Mouse (Mus musculus) heart, postnatal 0 days (tissue): ENCODE results near the gene Uck2. TPM values are rescaled to one million over a fixed set of nuclear protein-coding genes. Genes with fewer than 3 reads are reported as not detected.

Experiments
- ATAC-seq: fragments of 200-750 bp; cut with Nextera tagmentation; 2 replicates; pipeline ENCODE4 v1.8.0; 2017; ENCODE audit warnings: low read depth, moderate number of reproducible peaks, moderate library complexity; ENCODE audit not compliant: insufficient read depth
- DNase-seq: peaks from one replicate; pipeline ENCODE4 v3.0.0-alpha.2; 2016; ENCODE audit warnings: low spot score
- H3K27ac ChIP-seq: fragments of 300-500 bp; sonication (generic); 2 replicates; pipeline ENCODE4 v1.5.1; 2014; ENCODE audit warnings: low read depth, mild to moderate bottlenecking
- H3K27me3 ChIP-seq: fragments of 300-500 bp; sonication (generic); 2 replicates; pipeline ENCODE4 v1.6.1; 2014; ENCODE audit warnings: low read length, mixed read lengths; ENCODE audit not compliant: control insufficient read depth, insufficient read depth
- H3K36me3 ChIP-seq: fragments of 300-500 bp; sonication (generic); replicated peaks from 2 replicates; pipeline ENCODE4 v1.6.1; 2014; ENCODE audit warnings: low read length, mixed read lengths; ENCODE audit not compliant: control insufficient read depth, insufficient read depth
- H3K4me1 ChIP-seq: fragments of 300-500 bp; sonication (generic); 2 replicates; pipeline ENCODE4 v1.6.1; 2014; ENCODE audit warnings: antibody characterized with exemption; ENCODE audit not compliant: control insufficient read depth, insufficient read depth
- H3K4me2 ChIP-seq: fragments of 300-500 bp; sonication (generic); 2 replicates; pipeline ENCODE4 v1.6.1; 2014; ENCODE audit warnings: low read depth, mild to moderate bottlenecking, low read length, moderate library complexity
- H3K4me3 ChIP-seq: fragments of 300-500 bp; sonication (generic); 2 replicates; pipeline ENCODE4 v1.5.1; 2014; ENCODE audit warnings: low read depth, low read length
- H3K9ac ChIP-seq: fragments of 300-500 bp; sonication (generic); replicated peaks from 2 replicates; pipeline ENCODE4 v1.6.1; 2014; ENCODE audit warnings: low read depth, low read length, mixed read lengths
- H3K9me3 ChIP-seq: fragments of 300-500 bp; sonication (generic); replicated peaks from 2 replicates; pipeline ENCODE4 v1.6.1; 2016; ENCODE audit warnings: low read length; ENCODE audit not compliant: control insufficient read depth
- CTCF ChIP-seq: IDR thresholded peaks from 2 replicates; pipeline ENCODE4 v1.5.1; 2016; ENCODE audit warnings: antibody characterized with exemption, control low read depth, low read depth
- EP300 ChIP-seq: IDR thresholded peaks from 2 replicates; pipeline ENCODE4 v1.6.1; 2016; ENCODE audit warnings: antibody characterized with exemption, low read depth
- WGBS: fragments of 180-500 bp; shearing (Covaris S2); extraction: QIAGEN DNeasy Blood & Tissue Kit; methylation state at CpG from one replicate; pipeline ENCODE4 v1.1.7; 2014; 5-methylcytosine and 5-hydroxymethylcytosine counted together
- polyA plus RNA-seq: library from polyadenylated mRNA; unstranded; fragments of >200 nt; fragmentation: Nextera tagmentation; extraction: Ambion mirVana; gene quantifications from 2 replicates; pipeline ENCODE4 v1.2.1, GENCODE M21; 2015
- total RNA-seq: library from RNA; depleted of rRNA; stranded (reverse); fragments of >200 nt; gene quantifications from 2 replicates; pipeline ENCODE4 v1.2.3, GENCODE M21; 2014; ENCODE audit warnings: low replicate concordance

Gene Uck2
- total and polyA plus RNA-seq, 2 experiments from 2014 or later, result 30.7 to 60.3 TPM

GRCm38 (mm10) chr1:167295679-167296402, 10.7 kb upstream of the Uck2 start:
- no peak for TF ChIP-seq EP300
- Histone ChIP-seq H3K27me3 (no peaks in the 10 kb centered on the region), H3K9ac (no peak overlapping the region), H3K4me1 (no peaks in the 10 kb centered on the region), H3K9me3 (no peaks in the 10 kb centered on the region), H3K4me3 (no peak overlapping the region), H3K27ac (no peak overlapping the region), H3K36me3 (no peaks in the 10 kb centered on the region), H3K4me2 (no peak overlapping the region)
- ATAC-seq, result no peak
- DNase-seq, result no peak
- 70% methylated on average over 13 of the region's 13 CpGs for WGBS

GRCm38 (mm10) chr1:167292447-167292846, 7.3 kb upstream of the Uck2 start:
- DNase-seq (peak; percentile 68), ATAC-seq (peak; percentile 84)
- TF ChIP-seq CTCF, result no peak
- no peak for TF ChIP-seq EP300
- no peak overlapping the region for H3K27ac ChIP-seq
- no peaks in the 10 kb centered on the region for H3K27me3 ChIP-seq
- H3K4me1 ChIP-seq, result no peaks in the 10 kb centered on the region
- no peak overlapping the region for H3K4me3 ChIP-seq
- WGBS, result 12% methylated on average over 11 of the region's 11 CpGs
- H3K36me3 ChIP-seq, result no peaks in the 10 kb centered on the region
- peak overlapping the region; percentile 28; the same call in 1 of the 2 replicates for H3K4me2 ChIP-seq
- H3K9ac ChIP-seq, result no peak overlapping the region
- H3K9me3 ChIP-seq, result no peaks in the 10 kb centered on the region

- H3K27ac ChIP-seq, result no peak overlapping the region
- TF ChIP-seq CTCF (no peak), EP300 (no peak)
- H3K4me3 ChIP-seq, result no peak overlapping the region
- ATAC-seq (no peak), DNase-seq (no peak)
- H3K9me3 ChIP-seq, result no peaks in the 10 kb centered on the region
- H3K27me3 ChIP-seq, result no peaks in the 10 kb centered on the region
- H3K4me1 ChIP-seq, result no peaks in the 10 kb centered on the region
- H3K36me3 ChIP-seq, result no peaks in the 10 kb centered on the region
- WGBS, result 84% methylated on average over 8 of the region's 8 CpGs
- no peak overlapping the region for H3K4me2 ChIP-seq
- no peak overlapping the region for H3K9ac ChIP-seq
Observed at GRCm38 (mm10) chr1:167291610-167292009, 6.5 kb upstream of the Uck2 start.

GRCm38 (mm10) chr1:167290263-167290592, 5.1 kb upstream of the Uck2 start:
- 29% methylated on average over 6 of the region's 6 CpGs for WGBS
- H3K9me3 ChIP-seq, result no peaks in the 10 kb centered on the region
- no peak for ATAC-seq

GRCm38 (mm10) chr1:167289567-167290262, 4.6 kb upstream of the Uck2 start:
- no peak overlapping the region for H3K4me3 ChIP-seq
- DNase-seq, result no peak

More at GRCm38 (mm10) chr1:167290263-167290592, 5.1 kb upstream of the Uck2 start:
- no peaks in the 10 kb centered on the region for H3K27me3 ChIP-seq
- H3K9ac ChIP-seq, result no peak overlapping the region
- H3K36me3 ChIP-seq, result no peaks in the 10 kb centered on the region
- no peak overlapping the region for H3K4me2 ChIP-seq
- no peak overlapping the region for H3K27ac ChIP-seq
- H3K4me3 ChIP-seq, result no peak overlapping the region
- H3K4me1 ChIP-seq, result peaks cover 3% of the 10 kb centered on the region; the same call in 1 of the 2 replicates
- TF ChIP-seq CTCF (no peak), EP300 (no peak)
- no peak for DNase-seq

More at GRCm38 (mm10) chr1:167289567-167290262, 4.6 kb upstream of the Uck2 start:
- TF ChIP-seq CTCF, result no peak
- TF ChIP-seq EP300, result no peak
- ATAC-seq, result no peak
- Histone ChIP-seq H3K9ac (no peak overlapping the region), H3K27ac (no peak overlapping the region), H3K4me1 (peaks cover 4% of the 10 kb centered on the region; the same call in 1 of the 2 replicates), H3K27me3 (no peaks in the 10 kb centered on the region), H3K9me3 (no peaks in the 10 kb centered on the region), H3K4me2 (no peak overlapping the region), H3K36me3 (no peaks in the 10 kb centered on the region)
- WGBS, result 16% methylated on average over 11 of the region's 11 CpGs
